Mouse (Mus musculus) G1E (cell line): ENCODE results near the gene Clec2l.

Experiments used
- CTCF ChIP-seq: IDR thresholded peaks from 2 replicates; pipeline ENCODE4 v1.5.1; 2012; ENCODE audit warnings: low read depth, low read length, inconsistent platforms, mixed read lengths
- GATA1 ChIP-seq: IDR thresholded peaks from 2 replicates; pipeline ENCODE4 v1.6.1; 2012; ENCODE audit warnings: borderline replicate concordance, low read length, inconsistent platforms, mixed read lengths
- GATA2 ChIP-seq: IDR thresholded peaks from 2 replicates; pipeline ENCODE4 v1.6.1; 2012; ENCODE audit warnings: low read depth, low read length, inconsistent platforms, borderline replicate concordance
- POLR2AphosphoS5 ChIP-seq: IDR thresholded peaks from 2 replicates; pipeline ENCODE4 v1.6.1; 2012; ENCODE audit warnings: low read depth, low read length, inconsistent platforms; ENCODE audit not compliant: insufficient replicate concordance
- TAL1 ChIP-seq: conservative IDR thresholded peaks from 2 replicates; pipeline ENCODE4 v1.6.1; 2012; ENCODE audit warnings: low read depth, low read length, inconsistent platforms, mixed read lengths

DNA sequence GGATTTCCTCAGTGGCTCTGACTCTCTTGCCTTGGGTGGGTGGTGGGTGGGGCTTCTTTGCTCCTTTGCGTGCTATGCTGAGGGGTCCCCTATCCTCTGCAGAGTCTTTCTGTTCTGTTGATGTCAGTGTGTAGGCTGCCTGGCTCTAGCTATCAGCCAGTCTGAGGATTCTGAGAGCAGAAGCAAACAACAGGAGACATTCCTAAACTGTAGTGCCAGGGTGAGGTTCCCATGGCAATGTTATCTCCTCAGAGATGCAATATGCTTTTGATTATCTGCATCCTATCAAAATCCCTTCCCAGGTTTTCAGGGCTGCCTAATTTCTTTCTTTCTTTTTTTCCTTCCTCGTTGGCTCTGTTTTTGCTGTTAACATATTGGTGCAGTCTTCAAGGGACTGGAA, 19.7 kb downstream of the Clec2l start:
- no peak for TF ChIP-seq CTCF
- no peak for TF ChIP-seq TAL1
- TF ChIP-seq GATA1, result no peak
- no peak for TF ChIP-seq POLR2AphosphoS5
- TF ChIP-seq GATA2, result no peak
